Mouse (Mus musculus) WW6 (cell line): ENCODE results near the gene Degs2.

Experiments
- DNase-seq: peaks from one replicate; pipeline ENCODE4 v3.0.0-alpha.2; 2013; ENCODE audit warnings: low read depth, low spot score

Degs2 gene

DNA sequence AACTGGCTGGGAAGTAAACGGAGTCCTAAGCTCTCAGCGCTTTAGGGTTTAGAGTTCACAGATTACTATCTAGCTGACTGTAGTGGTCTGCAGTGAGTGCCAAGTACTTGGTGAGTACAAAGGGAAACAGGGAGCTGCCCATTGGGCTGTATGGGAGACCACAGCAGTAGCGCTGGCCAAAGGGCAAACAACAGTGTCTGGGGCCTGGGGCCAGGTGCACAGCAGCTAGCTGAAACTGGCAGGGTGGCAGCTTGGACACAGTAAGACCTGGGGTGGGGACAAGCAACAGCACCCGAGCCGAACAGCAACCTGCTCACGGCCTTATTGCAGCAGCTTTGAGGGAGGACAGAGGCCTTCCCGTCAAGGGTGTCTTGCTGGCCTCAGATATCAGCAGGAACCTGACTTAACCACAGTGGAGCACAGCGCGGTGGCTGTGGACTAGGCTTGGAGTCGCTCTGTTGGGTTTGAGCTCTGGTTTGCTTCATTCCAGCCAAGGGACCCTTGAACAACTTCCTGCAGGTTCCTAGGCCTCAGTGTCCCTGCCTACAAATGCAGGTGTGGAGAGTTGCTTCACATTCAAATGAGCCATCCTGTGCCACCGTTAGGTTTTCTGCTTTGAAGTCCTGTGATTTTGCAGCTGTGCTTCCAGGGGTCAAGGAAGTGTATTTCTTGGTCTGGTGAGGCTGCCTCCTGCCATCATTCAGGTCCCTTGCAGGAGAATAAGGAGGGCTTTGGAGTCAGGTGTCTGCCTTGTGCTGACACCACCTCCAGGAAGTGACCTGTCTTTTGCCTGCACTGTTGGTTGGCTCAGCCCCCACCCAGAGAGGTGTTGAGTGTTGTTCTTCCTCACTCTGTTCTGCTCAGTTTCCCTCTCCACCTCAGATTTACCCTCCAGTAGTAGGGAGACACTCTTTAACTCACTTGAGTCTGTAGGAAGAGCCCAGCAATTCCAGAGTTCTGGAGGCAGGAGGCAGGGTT, 48.5 kb downstream of the Degs2 start:
- DNase-seq: no peak

DNA sequence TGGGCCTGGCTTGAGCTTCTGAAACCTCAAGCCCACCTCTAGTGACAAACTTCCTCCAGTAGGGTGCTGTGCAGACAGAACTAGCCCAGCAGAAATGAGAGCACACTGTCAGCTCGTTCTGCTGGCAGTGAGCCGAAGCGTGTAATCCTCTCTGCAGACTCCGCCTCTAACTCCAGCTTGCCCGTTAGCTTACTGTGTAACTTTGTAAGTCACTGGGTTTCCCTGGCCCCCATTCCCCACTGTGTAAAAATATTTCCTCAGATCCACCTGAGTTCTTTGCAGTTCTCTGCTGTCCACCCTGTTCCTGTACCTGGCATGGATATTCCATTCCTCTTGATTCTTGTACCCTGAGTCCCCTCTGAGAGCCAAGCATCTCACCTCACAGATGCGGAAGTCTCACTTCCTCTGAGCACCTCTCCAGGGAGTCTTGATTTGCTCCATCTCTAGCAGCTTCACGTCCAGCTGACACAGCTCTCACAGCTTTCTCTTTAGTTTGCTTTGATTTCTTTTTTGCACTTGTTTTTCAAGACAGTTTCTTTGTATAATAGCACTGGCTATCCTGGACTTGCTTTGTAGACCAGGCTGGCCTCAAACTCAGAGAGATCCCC, 51.0 kb downstream of the Degs2 start:
- no peak for DNase-seq

DNA sequence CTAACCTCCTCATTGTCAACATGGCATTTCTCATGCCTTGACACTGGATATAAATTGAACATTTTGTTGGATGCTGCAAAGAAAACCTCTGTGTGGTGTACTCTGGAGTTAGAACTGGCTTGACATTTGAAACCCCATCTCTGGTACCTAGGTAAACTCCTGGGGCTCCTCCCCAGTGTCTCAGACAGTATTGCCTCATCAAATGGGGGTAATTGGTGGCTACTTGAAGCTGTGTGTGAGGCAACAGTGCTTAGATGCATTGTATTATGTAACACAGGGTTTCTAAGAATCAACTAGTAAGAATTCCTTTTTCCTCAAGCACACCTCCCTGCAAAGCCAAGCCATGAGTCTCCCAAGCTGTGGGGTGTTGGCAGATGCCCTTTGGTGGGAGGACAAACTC, 54.3 kb downstream of the Degs2 start:
- no peak for DNase-seq

DNA sequence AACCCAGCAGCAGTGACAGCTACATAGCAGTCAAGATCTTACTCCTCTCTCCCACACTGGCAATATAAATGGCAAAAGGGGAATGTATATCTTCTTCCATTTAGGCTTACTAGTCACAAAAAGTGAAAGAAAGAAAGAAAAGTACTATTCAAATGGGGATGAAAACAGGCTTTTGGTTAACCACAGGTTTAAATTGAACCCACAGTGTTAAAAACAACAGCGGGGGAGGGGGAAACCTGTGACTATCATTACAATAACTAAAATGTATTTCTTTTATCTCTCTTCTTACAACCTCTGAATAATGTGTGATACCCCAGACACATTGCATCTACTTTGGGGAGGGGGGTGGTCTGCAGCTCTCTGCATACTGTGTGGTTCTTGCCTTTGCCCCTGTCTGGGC, 55.9 kb downstream of the Degs2 start:
- no peak for DNase-seq

DNA sequence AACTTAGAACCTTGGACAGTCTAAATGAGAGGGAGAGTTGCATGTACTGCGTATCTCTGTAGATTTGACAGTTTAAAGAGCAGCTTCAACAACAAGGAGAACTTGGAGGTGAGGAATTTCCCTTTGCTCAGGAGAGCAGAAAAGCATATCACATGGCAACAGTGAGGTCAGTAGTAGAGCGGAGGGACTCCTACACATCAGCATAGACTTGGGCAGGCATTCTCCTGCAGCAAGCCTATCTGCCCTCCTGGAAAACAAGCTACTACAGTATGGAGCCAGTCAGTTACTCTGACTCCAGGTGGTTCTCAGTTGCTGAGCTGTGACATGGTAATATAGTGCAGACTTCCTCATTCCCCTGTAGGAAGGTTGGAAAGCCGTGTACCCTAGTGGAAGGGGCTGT, 60.1 kb downstream of the Degs2 start:
- no peak for DNase-seq

DNA sequence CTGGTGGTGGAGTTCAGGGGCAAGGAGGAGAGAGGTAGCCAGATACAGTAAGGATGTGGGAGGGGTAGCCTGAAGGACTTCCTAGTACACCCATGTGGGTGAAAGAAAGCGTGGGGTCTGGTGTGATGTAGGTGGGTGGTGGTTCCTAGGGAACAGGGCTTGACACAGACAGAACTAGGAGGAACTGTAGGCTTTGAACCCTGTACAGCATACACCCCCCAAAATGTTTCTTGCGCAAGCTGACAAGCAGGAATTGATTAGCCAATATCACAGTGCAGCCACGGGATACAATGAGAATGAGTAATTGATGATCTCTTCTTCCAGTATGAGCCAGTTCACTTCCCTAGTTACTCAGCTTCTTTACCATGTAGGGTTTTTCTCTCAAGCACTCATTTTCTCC, 63.0 kb downstream of the Degs2 start:
- no peak for DNase-seq

DNA sequence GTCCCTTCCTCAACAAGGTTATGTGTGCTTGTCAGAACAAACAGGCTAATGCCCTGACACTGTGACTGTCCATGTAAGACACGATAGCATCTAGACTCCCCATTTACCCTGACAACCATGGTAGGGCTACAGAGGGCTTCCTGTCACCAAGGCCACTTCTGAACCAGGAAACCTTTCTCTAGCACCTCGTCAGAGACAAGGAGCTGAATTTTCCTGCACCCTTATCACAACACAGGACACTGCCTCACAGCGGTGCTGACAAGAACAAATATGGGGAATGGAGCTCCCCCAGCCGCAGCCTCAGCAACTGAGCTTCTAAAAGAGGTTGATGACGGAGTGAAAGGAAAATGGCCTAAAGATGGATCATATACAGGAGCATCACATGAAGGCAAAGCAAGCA, 64.7 kb downstream of the Degs2 start:
- no peak for DNase-seq

DNA sequence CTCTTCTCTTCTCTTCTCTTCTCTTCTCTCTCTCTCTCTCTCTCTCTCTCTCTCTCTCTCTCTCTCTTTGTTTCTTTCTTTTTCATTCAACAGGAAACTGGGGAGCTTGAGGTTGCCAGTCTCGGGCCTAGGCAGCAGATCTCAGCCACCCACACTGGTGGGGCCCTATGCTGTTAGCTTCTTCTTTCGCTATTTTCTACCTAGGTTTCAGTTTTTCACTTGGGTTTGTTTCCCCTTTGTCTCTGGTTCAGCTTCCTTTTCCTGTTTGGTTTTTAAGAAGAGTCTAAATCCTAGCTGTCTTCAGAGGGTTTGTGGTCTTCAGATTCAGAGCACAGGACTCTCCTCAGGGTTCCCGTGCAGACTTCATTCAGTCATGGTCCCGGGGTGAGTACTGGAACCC, 66.6 kb downstream of the Degs2 start:
- DNase-seq: no peak

DNA sequence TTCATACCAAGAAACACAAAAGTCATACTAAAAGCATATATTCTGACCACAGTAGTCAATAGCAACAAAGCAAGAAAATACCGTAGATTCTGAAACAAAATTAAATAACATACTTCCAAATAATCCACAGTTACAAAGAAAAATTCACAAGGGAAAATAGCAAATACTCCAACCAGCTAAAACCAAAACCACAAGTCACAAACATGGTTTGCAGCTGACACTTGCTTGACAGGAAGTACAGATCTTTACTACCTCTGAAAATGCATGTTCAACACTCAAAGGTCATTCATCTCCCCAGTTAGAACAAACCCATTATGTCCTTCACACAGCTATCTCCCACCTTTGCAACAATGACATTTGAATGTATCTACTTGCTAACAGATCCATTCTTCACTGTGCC, 68.1 kb downstream of the Degs2 start:
- DNase-seq: no peak

DNA sequence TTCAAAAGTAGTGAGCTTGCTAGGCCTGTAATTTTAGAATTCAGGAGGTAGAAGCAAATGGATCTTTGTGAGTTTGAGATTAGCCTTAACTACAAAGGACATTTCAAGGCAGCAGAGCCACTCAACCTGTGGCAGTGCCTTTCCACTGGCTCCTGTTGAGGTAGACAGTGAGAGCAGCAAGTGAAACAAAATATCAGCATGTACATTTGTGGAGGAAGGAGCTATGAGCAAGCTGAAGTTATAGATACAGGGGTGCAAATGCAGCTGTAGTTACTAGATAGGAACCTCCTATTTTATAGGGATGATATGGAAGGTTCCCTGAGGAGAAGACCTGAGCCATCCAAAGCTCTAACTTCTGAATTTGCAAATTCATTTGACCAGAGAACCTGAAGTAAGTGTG, 69.6 kb downstream of the Degs2 start:
- DNase-seq: no peak

DNA sequence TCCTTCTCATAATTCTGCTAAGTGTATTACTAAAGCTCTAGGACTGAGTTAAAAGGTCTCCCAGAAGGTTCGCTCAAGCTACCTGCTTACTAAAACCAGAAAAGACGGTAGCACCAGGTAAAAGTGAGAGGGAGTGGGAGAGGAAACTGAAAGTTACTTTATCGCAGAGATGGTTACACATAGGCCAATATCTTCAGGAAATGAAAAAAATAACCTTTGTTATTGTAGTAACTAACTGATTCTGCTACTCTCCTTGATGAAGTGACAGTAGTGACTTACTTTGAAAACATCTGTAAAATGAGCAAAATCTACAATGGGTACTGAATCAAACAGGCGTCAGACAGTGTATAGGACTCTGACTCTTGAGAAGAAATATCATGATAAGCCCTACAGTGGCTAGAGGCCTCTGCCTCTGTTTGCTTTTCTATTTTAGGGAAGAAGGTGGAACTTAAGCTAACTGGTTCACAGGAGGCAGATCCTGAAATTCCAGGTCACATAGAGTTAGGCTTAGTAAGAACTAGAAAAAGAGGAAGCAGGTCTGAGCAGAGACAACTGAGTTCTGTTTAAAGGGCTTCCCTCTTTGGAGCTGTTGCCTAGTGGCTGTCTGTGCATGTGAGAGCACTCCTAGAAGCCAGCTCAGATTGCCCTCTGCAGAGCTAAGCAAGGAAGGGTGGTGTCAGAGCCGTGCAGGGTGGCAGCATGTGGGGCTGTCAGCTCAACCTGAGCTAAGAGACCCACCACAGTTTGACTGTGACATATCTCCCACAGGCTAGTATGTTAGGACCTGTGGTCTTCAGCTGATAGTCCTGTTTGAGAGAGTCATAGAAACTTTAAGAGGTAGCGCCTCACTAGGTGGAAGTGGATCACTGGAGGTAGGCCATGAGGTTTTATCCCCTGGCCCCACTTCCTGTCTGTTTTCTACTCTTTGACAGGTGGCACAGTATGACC, 71.1 kb downstream of the Degs2 start:
- no peak for DNase-seq

DNA sequence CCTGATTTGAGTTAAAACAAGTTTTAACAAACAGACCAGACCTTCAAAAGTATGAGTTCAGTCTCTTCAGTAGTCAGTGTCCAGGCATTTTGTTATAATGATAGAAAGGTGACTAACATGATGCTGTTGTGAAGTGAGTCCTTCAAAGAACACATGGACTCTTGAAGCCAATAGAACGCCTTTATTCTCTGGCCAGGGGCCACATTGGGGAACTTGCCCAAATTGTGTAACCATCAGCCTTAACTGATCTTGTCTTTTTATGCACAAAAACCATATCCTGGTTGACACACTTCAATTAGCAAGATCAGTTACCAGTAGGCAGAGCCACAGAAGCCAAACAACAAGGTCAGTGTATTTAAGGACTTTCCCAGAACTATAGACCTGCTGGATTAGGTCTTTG, 72.6 kb downstream of the Degs2 start:
- DNase-seq: no peak
